Mouse (Mus musculus) limb, embryonic 15.5 days (tissue): ENCODE measurements around the gene Hdac10. TPM values are rescaled to one million over a fixed set of nuclear protein-coding genes. Genes with fewer than 3 reads are reported as not detected.

ENCODE experiments used
- ATAC-seq: fragments of 200-750 bp; cut with Nextera tagmentation; 2 replicates; pipeline ENCODE4 v1.8.0; 2017; ENCODE audit warnings: low read depth, moderate TSS enrichment; ENCODE audit not compliant: insufficient number of reproducible peaks, low FRiP score, low TSS enrichment
- H3K27ac ChIP-seq: fragments of 300-500 bp; sonication (generic); 2 replicates; pipeline ENCODE4 v1.5.1; 2015; ENCODE audit warnings: moderate library complexity, mild to moderate bottlenecking, inconsistent platforms
- H3K27me3 ChIP-seq: fragments of 300-500 bp; sonication (generic); 2 replicates; pipeline ENCODE4 v1.6.1; 2015; ENCODE audit warnings: inconsistent platforms
- H3K36me3 ChIP-seq: fragments of 300-500 bp; sonication (generic); 2 replicates; pipeline ENCODE4 v1.6.1; 2015; ENCODE audit warnings: inconsistent platforms
- H3K4me1 ChIP-seq: fragments of 300-500 bp; sonication (generic); 2 replicates; pipeline ENCODE4 v1.6.1; 2015; ENCODE audit warnings: inconsistent platforms
- H3K4me2 ChIP-seq: fragments of 300-500 bp; sonication (generic); 2 replicates; pipeline ENCODE4 v1.6.1; 2015; ENCODE audit warnings: mild to moderate bottlenecking, inconsistent platforms
- H3K4me3 ChIP-seq: fragments of 300-500 bp; sonication (generic); 2 replicates; pipeline ENCODE4 v1.5.1; 2015; ENCODE audit warnings: mild to moderate bottlenecking, inconsistent platforms
- H3K9ac ChIP-seq: fragments of 300-500 bp; sonication (generic); 2 replicates; pipeline ENCODE4 v1.6.1; 2015; ENCODE audit warnings: inconsistent platforms
- H3K9me3 ChIP-seq: fragments of 300-500 bp; sonication (generic); 2 replicates; pipeline ENCODE4 v1.6.1; 2016; ENCODE audit warnings: inconsistent platforms
- WGBS: fragments of 180-500 bp; shearing (Covaris S2); methylation state at CpG from one replicate; pipeline ENCODE4 v1.1.7; 2015; 5-methylcytosine and 5-hydroxymethylcytosine counted together
- polyA plus RNA-seq: library from polyadenylated mRNA; unstranded; fragments of >200 nt; fragmentation: Nextera tagmentation; extraction: Ambion mirVana; gene quantifications from 2 replicates; pipeline ENCODE4 v1.2.1, GENCODE M21; 2015

Gene Hdac10
- polyA plus RNA-seq, 1 experiment from 2014 or later, result 22.4 TPM

DNA sequence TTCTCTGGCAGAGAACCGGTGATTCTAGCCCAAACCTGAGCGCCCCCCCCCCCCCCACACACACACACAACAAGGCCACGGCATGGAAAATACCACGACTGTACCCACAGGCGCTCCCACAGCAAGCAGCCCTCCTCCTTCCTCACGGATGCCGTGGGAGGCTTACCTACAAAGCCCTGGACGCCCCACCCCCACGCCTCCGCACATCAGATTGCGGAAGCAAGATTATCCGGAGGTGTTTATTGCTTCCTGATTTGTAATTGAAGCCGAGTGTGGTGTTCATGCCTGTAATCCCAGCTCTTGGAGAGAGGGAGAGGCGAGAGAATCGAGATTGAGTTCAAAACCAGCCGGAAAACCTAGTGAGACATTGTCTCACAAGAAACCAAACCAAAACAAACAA, 18.5 kb upstream of the Hdac10 start:
- Histone ChIP-seq H3K9me3 (no peaks in the 10 kb centered on the region), H3K4me3 (peak overlapping the region; percentile 33), H3K4me1 (peaks cover 28% of the 10 kb centered on the region), H3K4me2 (peak overlapping the region; percentile 55), H3K36me3 (no peaks in the 10 kb centered on the region), H3K27me3 (peaks cover 39% of the 10 kb centered on the region), H3K27ac (no peak overlapping the region), H3K9ac (no peak overlapping the region)
- no peak for ATAC-seq
- 4% methylated on average over 15 of the region's 16 CpGs for whole genome bisulfite sequencing

DNA sequence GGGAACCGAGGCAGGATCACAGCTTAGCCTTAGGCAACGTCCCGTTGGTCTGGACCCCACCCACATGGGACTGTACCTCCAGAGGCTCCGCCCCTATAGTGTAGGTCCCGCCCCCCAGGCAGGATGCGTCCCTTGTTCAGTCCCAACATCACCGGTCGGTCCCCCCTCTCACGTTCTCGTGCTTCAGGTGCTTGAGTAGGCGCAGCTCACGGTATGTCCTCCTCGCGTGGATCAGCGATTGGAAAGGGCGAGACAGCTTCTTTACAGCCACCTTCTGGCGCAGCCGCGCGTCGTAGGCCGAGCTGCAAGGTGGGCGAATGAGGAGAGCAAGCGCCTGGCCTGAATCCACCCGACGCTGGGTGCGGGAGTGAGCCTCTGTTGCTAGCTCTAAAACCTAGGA, 18.0 kb upstream of the Hdac10 start:
- WGBS, result 3% methylated on average over 27 of the region's 27 CpGs
- peak overlapping the region; percentile 33 for H3K4me3 ChIP-seq
- no peak overlapping the region for H3K9ac ChIP-seq
- H3K27me3 ChIP-seq, result peaks cover 44% of the 10 kb centered on the region
- no peak overlapping the region for H3K27ac ChIP-seq
- H3K9me3 ChIP-seq, result no peaks in the 10 kb centered on the region
- no peaks in the 10 kb centered on the region for H3K36me3 ChIP-seq
- peak overlapping the region; percentile 55 for H3K4me2 ChIP-seq
- H3K4me1 ChIP-seq, result peaks cover 29% of the 10 kb centered on the region
- no peak for ATAC-seq

DNA sequence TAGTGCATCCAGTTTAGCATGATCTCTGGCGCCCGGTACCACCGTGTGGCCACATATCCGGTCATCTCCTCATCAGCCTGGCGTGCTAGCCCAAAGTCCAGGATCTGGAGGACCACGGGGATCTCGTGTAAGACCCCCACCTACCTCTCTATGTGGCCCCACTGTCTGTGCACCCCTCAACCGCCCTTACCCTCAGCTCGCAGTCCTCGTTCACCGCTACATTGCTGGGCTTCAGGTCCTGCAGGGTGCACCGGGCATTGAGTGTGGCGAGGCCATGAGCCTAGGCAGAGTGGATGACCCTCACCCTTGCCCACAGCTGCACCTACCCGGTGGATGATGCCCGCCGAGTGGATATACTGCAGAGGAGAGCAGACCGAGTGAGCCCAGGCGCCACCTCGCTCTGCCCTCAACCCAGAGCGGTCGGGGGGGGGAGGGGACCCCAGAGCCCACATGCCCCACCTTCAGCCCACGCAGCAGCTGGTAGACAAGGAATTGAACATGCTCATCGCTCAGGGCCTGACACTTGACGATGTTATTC, 17.4 kb upstream of the Hdac10 start:
- Histone ChIP-seq H3K4me2 (no peak overlapping the region; the same call in 1 of the 2 replicates), H3K27me3 (peaks cover 50% of the 10 kb centered on the region), H3K9ac (no peak overlapping the region), H3K36me3 (no peaks in the 10 kb centered on the region), H3K4me3 (peak overlapping the region; percentile 33; the same call in 1 of the 2 replicates), H3K27ac (no peak overlapping the region), H3K4me1 (peaks cover 36% of the 10 kb centered on the region), H3K9me3 (no peaks in the 10 kb centered on the region)
- 68% methylated on average over 24 of the region's 24 CpGs for WGBS
- ATAC-seq, result no peak

- H3K27me3 ChIP-seq, result peaks cover 60% of the 10 kb centered on the region
- H3K4me1 ChIP-seq, result peaks cover 41% of the 10 kb centered on the region
- no peaks in the 10 kb centered on the region for H3K36me3 ChIP-seq
- WGBS, result 78% methylated on average over 11 of the region's 11 CpGs
- ATAC-seq, result no peak
- H3K4me3 ChIP-seq, result no peak overlapping the region
- H3K9ac ChIP-seq, result no peak overlapping the region
- no peaks in the 10 kb centered on the region for H3K9me3 ChIP-seq
- H3K4me2 ChIP-seq, result no peak overlapping the region
- no peak overlapping the region for H3K27ac ChIP-seq
Measured at GRCm38 (mm10) chr15:89144965-89145364, 16.5 kb upstream of the Hdac10 start.

GRCm38 (mm10) chr15:89143134-89143533, 14.6 kb upstream of the Hdac10 start:
- Histone ChIP-seq H3K9me3 (no peaks in the 10 kb centered on the region), H3K36me3 (no peaks in the 10 kb centered on the region), H3K4me1 (peaks cover 36% of the 10 kb centered on the region), H3K27me3 (peaks cover 63% of the 10 kb centered on the region), H3K9ac (no peak overlapping the region), H3K27ac (no peak overlapping the region), H3K4me3 (no peak overlapping the region), H3K4me2 (no peak overlapping the region)
- 76% methylated on average over 2 of the region's 2 CpGs for WGBS
- ATAC-seq, result no peak

DNA sequence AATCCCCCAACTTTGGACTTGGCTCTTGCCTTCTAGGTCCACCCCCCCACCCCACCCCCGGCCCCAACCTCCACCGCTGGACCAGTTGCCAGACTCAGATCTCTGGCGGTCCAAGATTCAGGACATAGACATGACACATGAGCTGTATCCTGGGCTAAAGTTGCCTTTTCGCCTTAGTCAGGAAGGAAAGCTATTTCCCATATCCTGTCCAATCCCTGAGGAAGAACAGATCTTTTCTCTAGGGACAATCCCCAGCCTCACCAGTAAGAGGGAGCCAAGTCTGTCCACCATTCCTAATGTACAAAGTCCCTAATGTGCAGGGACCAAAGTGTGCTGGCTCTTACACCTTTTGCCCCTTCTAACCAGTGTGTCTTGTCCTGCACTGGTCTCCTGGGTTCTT, 13.4 kb upstream of the Hdac10 start:
- no peaks in the 10 kb centered on the region for H3K9me3 ChIP-seq
- no peak for ATAC-seq
- H3K27ac ChIP-seq, result no peak overlapping the region
- no peak overlapping the region for H3K4me2 ChIP-seq
- H3K9ac ChIP-seq, result no peak overlapping the region
- no peaks in the 10 kb centered on the region for H3K36me3 ChIP-seq
- H3K4me1 ChIP-seq, result peaks cover 30% of the 10 kb centered on the region
- H3K27me3 ChIP-seq, result peaks cover 57% of the 10 kb centered on the region
- no peak overlapping the region for H3K4me3 ChIP-seq
- WGBS, result 53% methylated on average over 4 of the region's 4 CpGs

- no peak overlapping the region for H3K4me3 ChIP-seq
- peaks cover 26% of the 10 kb centered on the region for H3K4me1 ChIP-seq
- no peak overlapping the region for H3K4me2 ChIP-seq
- no peaks in the 10 kb centered on the region for H3K36me3 ChIP-seq
- no peaks in the 10 kb centered on the region for H3K9me3 ChIP-seq
- no peak overlapping the region for H3K27ac ChIP-seq
- H3K9ac ChIP-seq, result no peak overlapping the region
- ATAC-seq, result no peak
- WGBS, result 17% methylated on average over 5 of the region's 5 CpGs
- peaks cover 53% of the 10 kb centered on the region for H3K27me3 ChIP-seq
Measured at GRCm38 (mm10) chr15:89141443-89141842, 12.9 kb upstream of the Hdac10 start.

DNA sequence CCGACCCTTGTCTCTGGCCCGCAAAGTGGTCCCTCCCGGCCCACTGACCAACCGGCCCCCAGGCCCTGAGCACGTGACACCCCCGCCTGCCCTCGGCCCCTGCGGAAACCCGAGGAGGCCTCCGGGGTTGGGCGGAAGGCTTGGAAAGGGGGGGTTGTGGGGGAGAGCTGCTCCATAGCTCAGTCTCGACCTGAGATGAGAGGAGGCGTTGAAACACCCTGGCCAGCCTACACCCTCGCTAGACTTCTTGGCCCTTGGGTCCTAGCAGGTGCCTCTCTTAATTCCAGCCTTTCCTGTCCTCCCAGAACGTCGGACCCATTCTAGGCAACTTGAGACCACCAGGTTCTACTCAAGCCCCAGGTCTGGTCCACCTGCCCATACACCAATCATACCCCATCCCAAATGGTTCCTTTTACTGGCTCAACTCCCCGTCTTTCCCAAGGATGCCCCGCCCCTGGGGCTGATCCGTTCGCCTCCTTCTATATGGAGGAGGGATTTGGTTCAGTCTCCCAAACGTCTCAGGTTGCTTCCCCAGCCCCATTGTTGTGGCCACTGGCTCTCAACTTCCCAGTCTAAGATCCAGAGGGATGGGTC, 12.3 kb upstream of the Hdac10 start, which contains the start of gene Mapk12:
Gene Mapk12 (minus strand): TSS at position 45 of the 594 bp plus-strand sequence.
- 0% methylated on average over 21 of the region's 21 CpGs for WGBS
- Histone ChIP-seq H3K36me3 (no peaks in the 10 kb centered on the region), H3K9me3 (no peaks in the 10 kb centered on the region), H3K9ac (peak within 1 kb of the TSS; percentile 27; the same call in 1 of the 2 replicates), H3K4me1 (peaks cover 20% of the 10 kb centered on the region), H3K4me2 (peak within 1 kb of the TSS; percentile 90), H3K27ac (no peak within 1 kb of the TSS; the same call in 1 of the 2 replicates), H3K4me3 (peak within 1 kb of the TSS; percentile 48), H3K27me3 (peaks cover 46% of the 10 kb centered on the region)
- ATAC-seq, result peak; percentile 25; the same call in 1 of the 2 replicates

GRCm38 (mm10) chr15:89140048-89140658, 11.7 kb upstream of the Hdac10 start:
- Histone ChIP-seq H3K27ac (no peak overlapping the region; the same call in 1 of the 2 replicates), H3K9me3 (no peaks in the 10 kb centered on the region), H3K4me3 (peak overlapping the region; percentile 48), H3K4me2 (peak overlapping the region; percentile 90), H3K27me3 (peaks cover 43% of the 10 kb centered on the region), H3K36me3 (no peaks in the 10 kb centered on the region), H3K9ac (peak overlapping the region; percentile 27; the same call in 1 of the 2 replicates), H3K4me1 (peaks cover 20% of the 10 kb centered on the region)
- ATAC-seq, result 0 out of 2 replicates have a peak, but pooled peaks have one; percentile 5
- under 1% methylated on average over 53 of the region's 53 CpGs for WGBS

GRCm38 (mm10) chr15:89138531-89138930, 10.0 kb upstream of the Hdac10 start:
- no peak overlapping the region for H3K4me2 ChIP-seq
- H3K27me3 ChIP-seq, result peaks cover 39% of the 10 kb centered on the region
- no peak overlapping the region for H3K4me3 ChIP-seq
- no peaks in the 10 kb centered on the region for H3K9me3 ChIP-seq
- no peaks in the 10 kb centered on the region for H3K36me3 ChIP-seq
- ATAC-seq, result no peak
- 92% methylated on average over 6 of the region's 6 CpGs for WGBS
- H3K4me1 ChIP-seq, result peaks cover 20% of the 10 kb centered on the region
- no peak overlapping the region for H3K9ac ChIP-seq
- H3K27ac ChIP-seq, result no peak overlapping the region

DNA sequence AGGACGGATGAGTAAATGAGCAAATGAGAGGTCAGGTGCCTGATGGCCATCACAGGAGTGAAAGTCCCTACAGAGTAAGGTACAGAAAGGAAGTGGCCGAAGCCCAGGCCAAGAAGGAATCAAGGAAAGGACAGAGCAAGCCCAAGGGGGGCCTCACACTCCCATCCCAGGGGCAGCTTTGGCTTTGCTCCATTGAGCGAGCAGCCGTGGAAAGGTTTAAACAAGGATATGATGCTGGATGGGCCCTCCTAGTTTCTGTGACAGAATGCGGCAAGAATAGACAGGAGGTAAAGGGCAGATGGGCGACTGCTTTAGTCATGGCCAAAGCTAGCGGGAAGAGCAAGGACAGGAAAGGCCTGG, 9.5 kb upstream of the Hdac10 start:
- WGBS, result 87% methylated on average over 7 of the region's 7 CpGs
- Histone ChIP-seq H3K9me3 (no peaks in the 10 kb centered on the region), H3K27ac (no peak overlapping the region), H3K4me1 (peaks cover 20% of the 10 kb centered on the region), H3K9ac (no peak overlapping the region), H3K27me3 (peaks cover 39% of the 10 kb centered on the region), H3K4me2 (no peak overlapping the region), H3K36me3 (no peaks in the 10 kb centered on the region), H3K4me3 (no peak overlapping the region)
- no peak for ATAC-seq

GRCm38 (mm10) chr15:89137378-89138045, 9.0 kb upstream of the Hdac10 start:
- H3K4me1 ChIP-seq, result peaks cover 20% of the 10 kb centered on the region
- ATAC-seq, result no peak
- H3K27me3 ChIP-seq, result peaks cover 39% of the 10 kb centered on the region
- 71% methylated on average over 11 of the region's 11 CpGs for WGBS
- H3K27ac ChIP-seq, result no peak overlapping the region
- no peaks in the 10 kb centered on the region for H3K36me3 ChIP-seq
- no peak overlapping the region for H3K9ac ChIP-seq
- H3K4me2 ChIP-seq, result no peak overlapping the region
- H3K4me3 ChIP-seq, result no peak overlapping the region
- no peaks in the 10 kb centered on the region for H3K9me3 ChIP-seq
